Mouse (Mus musculus): ENCODE data around the gene E130208F15Rik.

E130208F15Rik gene

GRCm38 (mm10) chr7:30336384-30336783 lies 14.8 kb downstream of the E130208F15Rik start:
- peak; percentile 71 for DNase-seq

- no peak for DNase-seq
Observed at GRCm38 (mm10) chr7:30339432-30340109, 18.0 kb downstream of the E130208F15Rik start.

GRCm38 (mm10) chr7:30346635-30347379 lies 25.3 kb downstream of the E130208F15Rik start:
- peak; percentile 66 for DNase-seq

GRCm38 (mm10) chr7:30347828-30348227 lies 26.3 kb downstream of the E130208F15Rik start:
- peak; percentile 68 for DNase-seq

- DNase-seq: peak; percentile 63
Observed at GRCm38 (mm10) chr7:30353279-30353822, 31.8 kb downstream of the E130208F15Rik start.

GRCm38 (mm10) chr7:30354059-30354458 lies 32.5 kb downstream of the E130208F15Rik start:
- DNase-seq: no peak

GRCm38 (mm10) chr7:30358378-30359186 lies 37.0 kb downstream of the E130208F15Rik start:
- DNase-seq: no peak

GRCm38 (mm10) chr7:30359276-30359865 lies 37.8 kb downstream of the E130208F15Rik start:
- no peak for DNase-seq

GRCm38 (mm10) chr7:30360028-30360427 lies 38.5 kb downstream of the E130208F15Rik start:
- DNase-seq: no peak

GRCm38 (mm10) chr7:30362652-30363343 lies 41.3 kb downstream of the E130208F15Rik start, which contains the start of gene Lrfn3:
Gene Lrfn3 (minus strand): TSS chr7:30362772.
- DNase-seq: no peak

- DNase-seq: no peak
Observed at GRCm38 (mm10) chr7:30363344-30363738, 41.8 kb downstream of the E130208F15Rik start.

- no peak for DNase-seq
Observed at GRCm38 (mm10) chr7:30367466-30367865, 45.9 kb downstream of the E130208F15Rik start.

Data from thymus, postnatal 25 days (tissue).